Comparison of ENCODE assay signal across 9 mouse cellular contexts in the genomic region with DNA sequence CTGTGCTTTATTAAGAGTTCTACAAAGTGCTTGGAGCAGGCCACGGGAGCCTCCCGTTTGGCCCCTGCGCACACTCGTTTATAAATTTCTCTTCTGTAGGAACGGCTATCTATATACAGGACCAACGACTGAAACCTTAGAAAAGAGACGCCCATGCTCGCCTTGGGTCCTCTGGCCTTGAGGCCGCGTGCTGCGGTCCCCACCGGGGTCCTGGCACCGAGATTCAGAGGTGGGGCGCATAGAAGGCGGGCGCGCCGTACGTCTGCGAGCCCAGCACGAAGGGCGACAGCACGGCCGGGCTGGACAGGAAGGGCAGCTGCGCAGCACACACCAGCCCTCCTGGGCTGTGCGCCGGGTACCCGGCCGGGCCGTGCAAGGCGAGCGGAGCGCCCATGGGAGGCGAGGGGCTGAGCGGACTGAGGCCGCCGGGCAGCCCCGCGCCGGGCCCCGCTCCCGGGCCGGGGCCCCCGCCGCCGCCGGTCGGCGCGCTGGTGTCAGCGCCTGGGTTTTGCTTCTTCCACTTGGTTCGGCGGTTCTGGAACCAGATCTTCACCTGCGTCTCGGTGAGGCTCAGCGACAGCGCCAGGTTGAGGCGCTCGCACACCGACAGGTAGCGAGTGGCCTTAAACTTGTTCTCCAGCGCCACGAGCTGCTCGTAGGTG. TPM values are rescaled to one million over a fixed set of nuclear protein-coding genes. Genes with fewer than 3 reads are reported as not detected.
A peak's percentile ranks its signal among the peaks of the same experiment; 100 is the strongest.
DNase-seq lines count a peak whose midpoint lies in the region; ATAC-seq and TF ChIP-seq lines count a peak whose summit lies in the region.
"Had no signal": no experiment of that assay in that cellular context is flagged by ENCODE, and none has a peak within 500 bp of the region (broad histone marks: within the 10 kb centered on the region; RNA-seq: fewer than 3 reads in every experiment).

No protein-coding gene starts in this region.

- H3K9me3 ChIP-seq in lung, embryonic 15.5 days = no peaks in the 10 kb centered on the region
- 0 out of 2 replicates have a peak, but pooled peaks cover 3% of the 10 kb centered on the region for H3K9me3 ChIP-seq in embryonic facial prominence, embryonic 12.5 days
- H3K9me3 ChIP-seq in intestine, embryonic 16.5 days (ENCODE audit: control insufficient read depth, low read length) = no peaks in the 10 kb centered on the region
- H3K9me3 ChIP-seq in neural tube, embryonic 14.5 days (ENCODE audit: control insufficient read depth, low read length) = no peaks in the 10 kb centered on the region

- WGBS in lung, embryonic 15.5 days = 1% methylated on average over 64 of the region's 64 CpGs
- under 1% methylated on average over 63 of the region's 64 CpGs for WGBS in embryonic facial prominence, embryonic 12.5 days
- WGBS in intestine, embryonic 16.5 days = under 1% methylated on average over 64 of the region's 64 CpGs
- under 1% methylated on average over 63 of the region's 64 CpGs for WGBS in neural tube, embryonic 14.5 days

- no peak for ATAC-seq in lung, embryonic 15.5 days (ENCODE audit: borderline replicate concordance, extremely low read depth, low FRiP score, low TSS enrichment)
- no peak for ATAC-seq in embryonic facial prominence, embryonic 12.5 days (ENCODE audit: insufficient number of reproducible peaks, insufficient read depth, low FRiP score, low TSS enrichment)
- ATAC-seq in intestine, embryonic 16.5 days = no peak
- ATAC-seq in neural tube, embryonic 14.5 days (ENCODE audit: low read depth) = no peak

- H3K9ac ChIP-seq in lung, embryonic 15.5 days = no peak overlapping the region
- no peak overlapping the region for H3K9ac ChIP-seq in embryonic facial prominence, embryonic 12.5 days
- no peak overlapping the region for H3K9ac ChIP-seq in intestine, embryonic 16.5 days (ENCODE audit: low read depth, low read length)
- H3K9ac ChIP-seq in neural tube, embryonic 14.5 days (replicated peaks; ENCODE audit: low read depth, low read length) = no peak overlapping the region

- no peaks in the 10 kb centered on the region for H3K36me3 ChIP-seq in lung, embryonic 15.5 days
- no peaks in the 10 kb centered on the region for H3K36me3 ChIP-seq in embryonic facial prominence, embryonic 12.5 days
- no peaks in the 10 kb centered on the region for H3K36me3 ChIP-seq in intestine, embryonic 16.5 days (ENCODE audit: control insufficient read depth, insufficient read depth, low read length)
- no peaks in the 10 kb centered on the region for H3K36me3 ChIP-seq in neural tube, embryonic 14.5 days (ENCODE audit: control insufficient read depth, insufficient read depth, low read length)

- H3K4me3 ChIP-seq in lung, embryonic 15.5 days = peak overlapping the region; percentile 15
- H3K4me3 ChIP-seq in embryonic facial prominence, embryonic 12.5 days = peak overlapping the region; percentile 20
- peak overlapping the region; percentile 21 for H3K4me3 ChIP-seq in intestine, embryonic 16.5 days (ENCODE audit: low read length)
- H3K4me3 ChIP-seq in neural tube, embryonic 14.5 days (ENCODE audit: low read depth, low read length) = peak overlapping the region; percentile 17; the same call in 1 of the 2 replicates
- no peak overlapping the region; the same call in 1 of the 2 replicates for H3K4me3 ChIP-seq in layer of hippocampus, adult 2 months

- no peak for TF ChIP-seq CTCF in layer of hippocampus, adult 2 months (conservative IDR thresholded peaks at IDR 0.05)

- H3K27me3 ChIP-seq in lung, embryonic 15.5 days = peaks cover 89% of the 10 kb centered on the region
- H3K27me3 ChIP-seq in embryonic facial prominence, embryonic 12.5 days = peaks cover 95% of the 10 kb centered on the region
- H3K27me3 ChIP-seq in intestine, embryonic 16.5 days (replicated peaks; ENCODE audit: control insufficient read depth, insufficient read depth, low read length) = peaks cover 79% of the 10 kb centered on the region
- H3K27me3 ChIP-seq in neural tube, embryonic 14.5 days (ENCODE audit: control insufficient read depth, insufficient read depth, low read length) = peaks cover 60% of the 10 kb centered on the region

- H3K4me1 ChIP-seq in lung, embryonic 15.5 days = peaks cover 25% of the 10 kb centered on the region; the same call in 1 of the 2 replicates
- H3K4me1 ChIP-seq in embryonic facial prominence, embryonic 12.5 days = peaks cover 29% of the 10 kb centered on the region
- peaks cover 18% of the 10 kb centered on the region for H3K4me1 ChIP-seq in intestine, embryonic 16.5 days (ENCODE audit: control insufficient read depth, insufficient read depth, low read length)
- H3K4me1 ChIP-seq in neural tube, embryonic 14.5 days (ENCODE audit: control insufficient read depth, insufficient read depth, low read length) = peaks cover 18% of the 10 kb centered on the region

- H3K4me2 ChIP-seq in lung, embryonic 15.5 days = peak overlapping the region; percentile 49
- H3K4me2 ChIP-seq in embryonic facial prominence, embryonic 12.5 days (replicated peaks) = peak overlapping the region; percentile 42
- peak overlapping the region; percentile 37 for H3K4me2 ChIP-seq in intestine, embryonic 16.5 days (ENCODE audit: low read depth, low read length)
- H3K4me2 ChIP-seq in neural tube, embryonic 14.5 days (ENCODE audit: low read depth, low read length) = peak overlapping the region; percentile 14; the same call in 1 of the 2 replicates

- DNase-seq in lung, postnatal 4 days = no peak
- DNase-seq in right cerebral cortex, adult 18-20 months = no peak
- no peak for DNase-seq in spleen, postnatal 10 days (ENCODE audit: low spot score in 2 of 2)
- no peak for DNase-seq in layer of hippocampus, adult 2 months (ENCODE audit: low spot score in 2 of 2)
- DNase-seq: spleen, adult 18-20 months had no signal

- no peak overlapping the region for H3K27ac ChIP-seq in lung, embryonic 15.5 days
- no peak overlapping the region for H3K27ac ChIP-seq in embryonic facial prominence, embryonic 12.5 days
- no peak overlapping the region for H3K27ac ChIP-seq in intestine, embryonic 16.5 days (ENCODE audit: low read length)
- no peak overlapping the region for H3K27ac ChIP-seq in neural tube, embryonic 14.5 days (ENCODE audit: low read depth, low read length)
- no peak overlapping the region for H3K27ac ChIP-seq in layer of hippocampus, adult 2 months

RNA-seq across cellular contexts. Expression of a gene that starts 3.1 kb away (rescaled TPM):
- not detected in 2 replicates for polyA plus RNA-seq in lung, embryonic 15.5 days (2015; fragmentation: Nextera tagmentation; extraction: Ambion mirVana)
- polyA plus RNA-seq in embryonic facial prominence, embryonic 12.5 days (2016; fragmentation: Nextera tagmentation; extraction: Ambion mirVana) = not detected in 2 replicates
- polyA plus RNA-seq in intestine, embryonic 16.5 days (2015; fragmentation: Nextera tagmentation; extraction: Ambion mirVana) = not detected in 2 replicates
- polyA plus RNA-seq in neural tube, embryonic 14.5 days (2014; fragmentation: Nextera tagmentation; extraction: Ambion mirVana) = 0.44 and 0.74 TPM in 2 replicates
- not detected for total RNA-seq in layer of hippocampus, adult 2 months (2021)

RNA-seq across cellular contexts. Expression of a gene that starts 52.3 kb away (rescaled TPM):
- 7.4 and 8.5 TPM in 2 replicates for polyA plus RNA-seq in lung, embryonic 15.5 days (2015; fragmentation: Nextera tagmentation; extraction: Ambion mirVana)
- 10.9 and 11.3 TPM in 2 replicates for polyA plus RNA-seq in embryonic facial prominence, embryonic 12.5 days (2016; fragmentation: Nextera tagmentation; extraction: Ambion mirVana)
- 5.7 and 5.9 TPM in 2 replicates for polyA plus RNA-seq in intestine, embryonic 16.5 days (2015; fragmentation: Nextera tagmentation; extraction: Ambion mirVana)
- polyA plus RNA-seq in neural tube, embryonic 14.5 days (2014; fragmentation: Nextera tagmentation; extraction: Ambion mirVana) = 8.7 and 9.0 TPM in 2 replicates
- 1 to 10 TPM; 5.9 to 7.0 TPM for total RNA-seq in layer of hippocampus, adult 2 months (2021)
